Mouse (Mus musculus) embryo, embryonic 11 days (tissue): ENCODE measurements around the gene Chrm1.

Experiments
- DNase-seq: peaks from one replicate; pipeline ENCODE4 v3.0.0-alpha.2; 2015

Chrm1 gene

DNA sequence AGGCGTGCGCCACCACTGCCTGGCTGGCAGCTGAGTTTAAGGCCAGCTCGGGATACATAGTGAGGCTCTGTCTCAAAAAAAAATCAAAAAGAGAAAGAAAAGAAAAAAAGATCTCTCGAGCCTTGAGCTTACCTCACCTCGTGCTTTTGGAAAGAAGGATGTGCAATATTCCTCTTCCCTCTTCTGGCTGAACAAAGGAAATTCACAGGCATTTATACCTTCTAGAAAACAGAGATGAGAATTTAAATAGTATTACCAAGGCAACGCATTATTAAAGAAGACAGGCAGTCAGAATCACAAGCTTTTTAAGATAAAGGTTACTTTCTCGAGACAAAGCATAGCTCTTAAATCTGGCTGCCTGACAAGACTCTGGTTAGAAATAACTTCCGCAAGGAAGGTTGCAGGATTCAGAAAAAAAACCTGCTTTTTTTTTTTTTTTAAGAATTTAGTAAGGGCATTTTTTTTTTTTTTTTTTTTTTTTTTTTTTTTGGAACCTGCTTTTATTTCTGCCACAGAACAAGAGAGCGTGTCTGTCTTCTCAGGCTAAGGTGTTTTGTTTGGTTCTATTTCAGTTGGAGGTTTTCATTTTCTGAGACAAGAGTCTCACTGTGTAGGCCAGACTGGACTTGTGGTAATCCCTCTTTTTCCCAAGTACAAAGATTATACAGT is 28.4 kb downstream of the Chrm1 start:
- no peak for DNase-seq

DNA sequence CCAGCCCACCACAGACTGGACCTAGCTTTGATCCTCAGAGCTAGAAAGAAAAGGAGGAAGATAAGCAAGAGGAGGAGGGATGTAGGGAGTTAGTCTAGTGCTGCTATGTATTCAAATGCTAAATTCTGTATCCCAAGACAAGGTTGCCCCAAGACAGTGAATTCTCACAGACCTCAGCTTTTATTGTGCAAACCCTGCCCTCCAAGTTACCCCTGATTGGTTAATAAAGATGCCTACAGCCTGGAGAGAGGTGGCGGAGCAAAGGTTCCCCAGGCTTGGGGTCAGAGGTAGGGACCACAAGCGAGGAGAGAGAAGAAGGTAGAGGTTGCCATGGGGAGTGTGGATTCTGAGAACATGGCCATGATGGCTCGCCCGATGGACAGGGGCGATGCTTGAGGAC is 29.2 kb downstream of the Chrm1 start:
- no peak for DNase-seq

DNA sequence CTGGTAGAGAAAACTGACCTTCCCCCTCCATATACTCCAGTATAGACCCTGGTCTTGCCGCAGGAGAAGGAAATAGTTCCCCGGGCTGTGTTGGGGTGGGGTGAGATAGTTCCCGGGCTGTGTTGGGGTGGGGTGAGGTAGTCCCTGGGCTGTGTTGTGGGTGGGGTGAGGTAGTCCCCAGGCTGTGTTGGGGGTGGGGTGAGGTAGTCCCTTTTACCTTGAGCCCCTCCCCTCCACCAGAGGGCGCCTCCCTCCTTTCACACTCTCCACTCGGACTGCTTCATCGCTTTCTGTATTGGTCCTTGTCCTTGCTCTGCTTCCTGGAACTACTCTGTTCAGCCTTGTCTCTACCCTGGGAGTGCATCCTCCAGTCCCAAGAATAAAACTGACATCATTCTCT is 31.7 kb downstream of the Chrm1 start:
- DNase-seq = no peak

DNA sequence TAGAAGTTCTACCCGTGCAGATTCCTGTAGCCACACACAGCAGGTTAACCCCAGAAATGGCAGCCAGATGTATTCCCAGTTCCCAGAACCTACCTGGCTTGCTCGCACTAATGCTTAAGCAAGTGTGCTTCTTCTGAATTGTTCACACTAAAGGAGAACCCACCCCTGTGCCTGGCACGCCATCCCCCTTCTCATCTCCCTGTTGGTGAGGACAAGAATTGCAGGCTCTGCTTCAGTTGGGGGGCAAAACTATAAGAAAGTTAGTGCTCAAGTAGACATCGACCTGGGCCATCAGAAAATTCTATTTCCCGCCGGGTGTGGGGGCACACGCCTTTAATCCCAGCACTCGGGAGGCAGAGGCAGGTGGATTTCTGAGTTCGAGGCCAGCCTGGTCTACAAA is 36.1 kb downstream of the Chrm1 start:
- no peak for DNase-seq

DNA sequence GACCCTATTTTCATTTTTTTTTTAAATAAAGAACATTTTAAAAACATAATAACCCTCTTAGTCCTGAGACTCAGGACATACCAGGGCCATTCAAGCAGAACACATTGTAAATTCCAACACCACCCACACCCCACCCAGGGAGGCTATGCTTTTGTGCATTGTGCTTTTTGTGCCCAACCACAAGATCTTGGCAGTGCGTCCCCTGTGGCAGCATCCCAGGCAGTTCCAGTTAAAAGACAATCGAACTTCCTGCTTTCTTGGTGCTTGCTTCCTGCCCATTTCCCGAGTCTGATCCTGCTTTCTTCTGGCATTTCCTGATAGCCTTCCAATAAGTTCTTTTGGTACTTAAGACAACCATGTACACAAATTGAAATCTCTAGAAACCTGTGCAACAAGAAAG is 38.9 kb downstream of the Chrm1 start:
- DNase-seq = no peak

DNA sequence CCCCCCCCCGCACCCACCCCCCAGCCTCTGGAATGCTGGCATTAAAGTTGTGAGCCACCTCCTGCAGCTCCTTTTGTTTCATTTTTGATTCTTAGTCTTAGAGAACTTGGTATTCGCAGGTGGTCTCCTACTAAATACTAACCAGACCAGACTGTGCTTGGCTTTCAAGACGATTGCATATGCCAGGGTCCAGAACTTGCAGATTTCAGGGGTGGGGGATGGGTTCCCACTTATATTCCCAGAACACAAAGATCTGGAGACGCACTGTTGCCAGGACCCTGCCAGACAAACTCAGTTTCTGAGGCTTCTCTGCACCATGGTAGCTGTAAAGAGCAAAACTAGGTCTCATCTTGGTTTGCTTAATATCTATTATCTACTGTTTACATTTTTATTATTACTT is 40.0 kb downstream of the Chrm1 start:
- DNase-seq = no peak

DNA sequence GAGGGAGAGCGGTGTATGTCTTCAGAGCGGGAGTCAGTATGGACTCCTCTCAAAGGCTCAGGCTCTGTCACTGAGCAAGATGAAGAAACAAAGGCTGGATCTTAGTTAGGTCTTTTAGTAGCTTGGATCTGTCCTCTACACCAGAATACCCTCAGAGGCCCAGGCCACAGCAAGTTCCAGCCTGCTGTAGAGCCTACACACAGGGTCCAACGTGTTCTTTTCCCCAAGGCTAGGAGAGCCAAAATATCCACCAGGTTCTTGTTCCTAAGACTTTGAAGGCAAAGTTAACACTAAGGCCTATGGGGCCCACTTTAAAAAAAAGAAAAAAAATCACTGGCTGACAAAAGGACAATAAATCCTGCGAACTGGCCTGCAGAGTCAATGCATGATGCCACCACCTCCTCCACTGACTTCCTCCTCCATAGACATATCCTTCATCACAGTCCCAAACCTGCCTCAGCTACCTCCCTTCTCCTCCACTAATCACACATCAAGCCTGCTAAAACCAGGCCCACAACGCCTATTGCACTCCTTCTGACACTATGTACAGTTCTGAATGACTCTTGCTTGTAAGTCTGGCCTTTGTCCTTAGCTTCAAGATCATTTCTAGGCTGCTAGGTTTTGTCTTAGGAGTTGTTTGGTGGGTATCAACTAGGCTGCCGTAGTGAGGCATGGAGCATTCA is 41.6 kb downstream of the Chrm1 start:
- no peak for DNase-seq

DNA sequence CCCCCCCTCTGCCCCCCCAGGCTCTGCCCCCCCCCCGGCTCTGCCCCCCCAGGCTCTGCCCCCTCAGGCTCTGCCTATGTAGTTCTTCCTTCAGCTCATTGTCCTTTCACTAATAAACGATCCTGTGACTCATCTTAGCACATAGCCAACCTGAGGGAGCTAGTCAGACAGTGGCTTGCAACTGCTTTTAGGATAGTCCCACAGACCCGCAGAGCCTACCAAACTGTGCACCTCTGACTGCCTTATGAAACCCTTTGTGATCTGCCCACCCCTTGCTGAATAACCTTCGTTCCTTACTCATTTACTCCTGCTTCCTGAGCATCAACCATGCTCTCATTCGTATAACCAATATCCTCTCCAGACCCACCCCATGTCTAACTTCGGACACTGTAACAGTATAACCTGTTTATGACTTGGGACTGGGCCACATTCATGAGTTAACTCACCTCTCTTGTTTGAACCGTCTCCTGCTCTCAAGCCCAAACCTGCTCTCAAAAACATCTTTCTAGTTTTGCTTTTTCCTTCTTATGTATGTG is 42.6 kb downstream of the Chrm1 start:
- DNase-seq = no peak

DNA sequence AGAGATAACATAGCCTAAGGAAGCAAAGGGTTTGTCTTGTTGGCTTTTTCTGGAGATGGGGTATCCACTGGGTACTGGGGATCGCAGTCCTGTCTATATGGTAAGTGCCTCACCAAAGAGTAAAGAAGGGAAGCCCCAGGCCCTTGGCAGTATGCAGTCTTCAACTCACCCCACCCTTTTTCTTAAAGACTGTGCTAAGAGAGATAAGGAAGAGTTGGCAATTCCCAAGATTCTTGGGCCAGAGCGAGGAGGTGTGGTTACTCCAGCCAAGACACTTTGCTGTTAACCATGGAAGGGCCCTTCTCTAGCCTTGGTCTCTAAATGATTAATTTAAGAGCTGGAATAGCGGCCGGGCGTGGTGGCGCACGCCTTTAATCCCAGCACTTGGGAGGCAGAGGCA is 43.3 kb downstream of the Chrm1 start:
- no peak for DNase-seq

DNA sequence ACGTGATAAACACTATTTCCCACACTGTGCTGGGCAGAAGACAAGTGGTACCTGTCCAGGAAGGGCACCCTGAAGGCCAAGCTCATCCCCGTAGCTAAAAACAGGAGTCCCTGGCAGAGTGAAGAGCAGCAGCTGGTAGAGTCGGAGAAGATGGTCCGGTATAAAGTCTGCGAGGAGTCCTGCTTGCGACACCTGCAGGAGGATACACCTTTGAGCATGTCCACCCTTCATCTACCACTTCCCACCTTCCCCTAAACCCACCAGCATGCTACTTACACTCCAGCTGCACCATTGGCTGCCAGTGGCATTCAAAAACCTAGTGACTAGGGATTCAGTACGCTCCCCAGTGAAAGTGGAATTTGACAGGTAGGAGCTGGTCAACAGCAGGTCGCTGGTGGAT is 45.4 kb downstream of the Chrm1 start:
- DNase-seq = no peak

DNA sequence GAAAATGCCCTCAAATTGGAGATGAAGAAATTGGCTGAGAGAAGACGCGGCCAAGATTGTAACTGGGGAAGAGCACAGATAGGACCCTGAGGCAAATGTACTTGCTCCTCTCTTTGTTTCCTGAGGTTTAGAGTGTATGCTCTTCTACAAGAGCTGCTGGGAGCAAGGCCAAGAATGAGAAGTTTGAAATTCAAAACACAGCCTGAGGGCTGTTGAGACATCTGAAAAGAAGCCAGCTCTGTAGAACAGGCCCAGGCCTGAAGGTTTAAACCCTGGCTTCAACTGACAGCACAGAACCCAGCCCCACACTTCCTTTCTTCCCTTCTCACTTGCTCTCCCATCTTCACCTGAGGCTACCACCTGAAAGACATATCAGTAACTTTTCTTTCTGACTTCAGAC is 46.5 kb downstream of the Chrm1 start:
- no peak for DNase-seq

DNA sequence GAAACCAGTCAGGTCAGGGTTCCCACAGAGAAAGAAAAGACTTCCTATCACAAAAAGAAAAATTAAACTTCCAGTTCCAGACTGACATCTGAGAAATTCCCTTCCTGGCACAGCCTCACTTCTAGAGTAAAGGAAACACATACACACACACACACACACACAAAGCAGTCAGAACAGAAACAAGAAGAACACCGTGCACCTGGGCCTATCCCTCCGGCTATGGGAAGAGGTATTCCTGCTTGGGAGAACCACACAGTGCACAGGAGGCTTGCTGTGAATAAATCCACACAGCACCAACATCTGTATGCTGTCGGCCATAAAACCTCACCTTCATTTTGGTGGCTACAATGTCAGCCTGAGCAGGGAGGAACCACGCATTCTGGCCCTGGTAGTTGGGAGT is 47.9 kb downstream of the Chrm1 start:
- DNase-seq = no peak

DNA sequence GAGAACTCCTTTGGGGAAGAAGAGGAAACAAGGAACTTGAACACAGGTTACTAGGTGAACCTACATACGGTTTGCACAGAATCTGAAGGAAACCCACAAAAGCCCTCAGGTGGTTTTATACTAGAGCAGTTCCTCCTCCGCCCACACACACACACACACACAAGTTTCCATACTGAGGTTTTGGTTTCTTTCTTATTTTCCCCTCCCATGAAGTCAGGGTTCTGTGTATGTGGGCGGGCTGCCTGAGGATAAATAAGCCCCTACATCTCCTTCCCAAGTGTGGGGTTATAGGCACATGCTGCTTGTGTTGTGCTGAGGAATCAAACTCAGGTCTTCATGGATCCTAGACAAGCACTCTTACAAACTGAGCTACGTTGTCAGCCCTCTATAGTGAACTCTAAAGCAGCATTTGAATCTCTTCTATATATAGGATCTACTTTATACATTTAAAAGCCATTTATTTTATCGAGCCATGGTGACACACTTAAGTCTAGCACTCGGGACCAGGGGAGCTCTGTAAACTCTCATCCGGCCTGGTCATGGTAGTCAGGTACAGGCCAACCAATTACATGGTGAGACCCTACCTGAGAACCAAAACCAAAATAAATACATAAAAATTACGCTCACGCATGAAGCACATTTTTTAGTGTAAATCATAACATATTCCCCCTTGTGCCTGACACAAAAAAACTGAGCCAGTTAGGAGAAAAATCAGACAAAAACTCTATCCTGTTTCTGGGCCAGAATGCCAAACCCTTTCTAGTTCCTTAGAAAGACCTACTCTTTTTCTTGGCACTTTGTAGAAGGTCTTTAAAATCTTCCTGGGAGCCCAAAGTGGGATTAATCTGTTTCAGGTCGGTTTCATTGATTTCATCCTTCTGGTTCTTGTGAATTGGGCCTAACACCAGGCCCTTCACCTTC is 48.6 kb downstream of the Chrm1 start:
- no peak for DNase-seq

DNA sequence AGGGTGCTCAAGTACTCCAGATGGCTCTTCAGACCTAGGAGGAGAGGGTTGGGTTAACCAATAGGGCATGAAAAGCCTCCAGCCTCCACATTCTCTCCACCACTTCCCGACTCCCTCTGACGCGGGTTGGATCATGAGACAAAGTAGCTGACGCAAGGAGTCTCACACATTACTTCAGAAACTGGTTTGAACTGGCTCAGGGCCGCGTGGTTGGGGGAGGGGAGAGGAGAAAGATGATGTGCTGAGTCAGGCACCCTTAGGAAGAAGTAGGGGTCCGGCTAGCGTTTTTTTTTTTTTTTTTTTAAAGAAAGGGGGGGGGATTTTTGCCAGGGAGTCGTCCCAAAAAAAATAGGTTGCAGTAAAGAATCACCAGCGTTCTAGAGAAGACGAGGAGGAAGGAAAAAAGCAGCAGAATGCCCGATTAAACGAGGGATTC is 49.3 kb downstream of the Chrm1 start:
- peak; percentile 90 for DNase-seq

DNA sequence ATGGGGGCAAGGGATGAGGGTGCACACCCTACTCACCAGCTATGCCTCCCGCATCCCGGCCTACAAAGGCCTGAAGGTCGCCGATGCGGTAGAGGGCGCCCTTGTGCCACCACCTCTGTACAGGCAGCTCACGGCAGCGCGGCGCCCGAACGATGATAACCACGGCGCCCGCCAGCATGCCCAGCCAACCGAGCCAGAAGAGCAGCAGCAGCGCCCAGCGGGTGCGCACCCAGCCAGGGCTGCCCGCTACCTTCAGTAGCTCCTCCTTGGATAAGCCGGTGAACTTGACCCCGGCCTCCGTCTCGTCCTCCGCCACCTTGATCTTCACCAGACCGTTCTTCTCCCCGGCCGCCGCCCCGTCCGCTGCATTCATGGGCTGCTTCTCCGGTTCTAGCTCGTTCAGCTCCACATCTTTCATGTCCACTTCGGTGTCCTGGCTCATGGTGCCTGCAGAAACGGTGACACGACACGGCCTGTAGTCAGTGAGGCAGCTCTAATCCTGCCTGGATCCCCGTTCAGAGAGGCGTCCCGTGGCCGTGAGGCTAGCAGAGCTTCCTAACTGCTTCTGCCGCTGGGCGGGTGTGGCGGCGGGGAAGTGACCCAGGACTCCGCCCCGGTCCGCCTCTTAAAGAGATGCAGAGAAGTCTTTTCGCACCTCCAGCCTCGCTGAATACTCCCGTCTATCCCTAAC is 49.9 kb downstream of the Chrm1 start:
- peak; percentile 93 for DNase-seq

DNA sequence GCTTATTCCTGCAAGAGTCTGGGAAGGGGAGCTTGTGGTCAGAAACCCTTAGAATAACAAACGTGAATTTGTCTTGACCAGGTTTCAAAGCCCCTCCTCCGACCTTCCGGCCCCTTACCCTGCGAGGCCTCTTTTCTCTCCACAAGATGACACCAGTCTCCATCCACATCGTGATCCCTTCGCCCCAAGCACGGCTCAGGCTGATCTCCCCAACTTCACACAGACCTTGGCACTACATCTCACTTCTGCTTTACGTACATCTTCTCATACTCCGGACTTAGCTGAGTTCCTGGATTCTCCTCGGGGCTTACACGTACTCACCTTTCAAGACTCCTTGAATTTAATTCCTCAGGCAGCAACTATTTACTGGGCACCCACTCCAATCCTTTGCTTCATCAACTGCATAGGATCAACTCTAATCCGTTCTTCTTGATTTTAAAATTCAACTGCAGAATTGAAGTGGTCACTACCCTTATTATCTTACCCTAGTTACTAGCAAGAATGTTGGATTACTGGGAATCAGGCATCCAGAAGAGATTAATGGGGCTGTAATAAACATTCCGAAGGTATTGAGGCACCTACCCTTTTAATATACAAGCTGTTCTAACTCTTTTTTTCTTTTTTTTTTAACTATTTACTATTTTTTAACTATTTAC is 50.5 kb downstream of the Chrm1 start:
- DNase-seq = no peak

DNA sequence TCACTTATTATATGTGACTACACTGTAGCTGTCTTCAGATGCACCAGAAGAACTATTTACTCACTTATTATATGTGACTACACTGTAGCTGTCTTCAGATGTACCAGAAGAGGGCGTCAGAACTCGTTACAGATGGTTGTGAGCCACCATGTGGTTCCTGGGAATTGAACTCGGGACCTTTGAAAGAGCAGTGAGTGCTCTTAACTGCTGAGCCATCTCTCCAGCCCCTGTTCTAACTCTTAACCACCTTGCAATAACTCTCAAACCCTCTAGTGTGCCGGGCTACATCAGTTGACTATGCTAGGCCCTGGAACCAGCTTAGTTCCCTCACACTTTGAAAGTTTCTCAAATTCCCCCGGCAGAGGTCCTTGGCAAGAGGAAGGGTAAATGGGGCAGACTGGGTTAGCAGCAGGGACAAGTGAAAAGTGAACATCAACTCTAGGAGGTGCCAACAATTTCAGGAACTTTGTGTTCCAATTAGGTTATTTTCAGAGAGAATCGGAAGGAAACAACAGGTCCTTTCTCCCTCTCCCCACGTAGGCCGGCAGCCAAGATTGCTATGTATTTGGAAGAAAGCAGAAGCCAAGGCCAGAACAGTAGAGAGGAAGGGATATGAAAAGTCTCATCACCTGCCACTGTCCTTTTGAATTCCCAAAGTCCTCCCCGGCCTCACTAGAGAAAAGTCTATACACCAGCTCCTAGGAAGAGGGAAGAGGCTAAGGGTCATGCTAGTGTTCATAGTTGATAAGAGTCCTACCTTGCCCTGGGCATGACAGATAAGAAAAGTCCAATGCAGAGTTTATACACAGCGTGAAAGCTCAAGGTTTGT is 51.3 kb downstream of the Chrm1 start:
- DNase-seq = no peak

DNA sequence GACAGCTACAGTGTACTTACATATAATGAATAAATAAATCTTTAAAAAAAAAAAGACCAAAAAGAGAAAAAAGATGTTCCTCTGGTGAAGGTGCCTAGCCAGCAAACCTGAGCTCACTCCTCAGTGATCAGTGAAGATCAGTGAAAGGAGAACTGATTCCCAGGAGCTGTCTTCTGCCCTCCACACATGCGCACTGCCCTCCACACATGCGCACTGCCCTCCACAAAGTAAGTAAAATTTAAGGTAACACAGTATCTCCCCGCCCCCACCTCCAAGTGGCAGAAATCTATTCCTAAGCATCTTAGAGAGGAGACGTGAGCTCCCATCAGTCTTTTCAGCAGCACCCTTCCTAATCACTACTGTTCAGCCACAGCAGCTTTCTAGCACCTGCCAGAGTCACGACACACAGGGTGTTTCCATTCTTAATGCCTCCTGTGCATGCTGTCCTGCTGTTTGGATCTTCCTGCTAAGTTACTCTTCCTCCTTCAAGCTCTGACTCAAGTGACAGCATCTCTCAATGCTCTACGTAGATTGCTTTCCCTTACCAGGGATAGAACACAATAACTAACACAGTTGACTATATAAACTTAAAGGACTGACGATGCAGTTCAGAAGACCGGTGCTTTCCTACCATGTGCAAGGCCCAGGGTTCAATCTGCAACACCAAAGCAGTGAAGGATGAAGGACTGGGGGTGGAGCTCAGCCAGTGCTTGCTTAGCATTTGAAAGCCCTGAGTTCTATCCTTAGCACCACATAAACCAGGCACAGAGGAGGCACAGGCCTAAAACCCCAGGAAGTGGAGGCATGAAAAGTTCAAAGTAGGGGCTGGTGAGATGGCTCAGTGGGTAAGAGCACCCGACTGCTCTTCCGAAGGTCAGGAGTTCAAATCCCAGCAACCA is 52.5 kb downstream of the Chrm1 start:
- DNase-seq = no peak

DNA sequence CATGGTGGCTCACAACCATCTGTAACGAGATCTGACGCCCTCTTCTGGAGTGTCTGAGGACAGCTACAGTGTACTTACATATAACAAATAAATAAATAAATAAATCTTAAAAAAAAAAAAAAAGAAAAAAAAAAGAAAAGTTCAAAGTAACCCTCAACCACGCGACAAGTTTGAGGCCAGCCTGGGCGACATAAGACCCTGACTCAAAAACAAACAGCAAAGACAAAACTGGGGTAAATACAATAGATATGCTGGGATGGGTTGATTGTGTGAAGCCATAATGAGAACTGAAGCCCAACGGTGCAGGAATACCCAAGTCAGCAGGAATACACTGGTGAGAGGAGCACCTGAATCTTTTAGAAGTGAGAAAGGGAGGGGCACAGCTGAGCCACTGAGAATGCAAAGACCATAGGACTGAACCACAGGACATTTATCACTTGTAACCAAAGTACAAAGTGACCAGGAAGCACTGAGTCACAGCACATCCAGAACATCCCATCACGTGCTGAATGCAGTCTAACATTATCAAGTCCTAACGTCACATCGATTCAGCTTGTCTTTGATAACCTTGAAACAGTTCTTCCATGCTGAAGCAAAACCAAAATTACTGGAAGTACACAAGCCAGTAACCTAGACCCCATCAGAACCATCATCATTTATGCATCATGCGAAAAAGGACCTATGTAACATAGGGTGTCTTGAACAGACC is 53.3 kb downstream of the Chrm1 start:
- no peak for DNase-seq

DNA sequence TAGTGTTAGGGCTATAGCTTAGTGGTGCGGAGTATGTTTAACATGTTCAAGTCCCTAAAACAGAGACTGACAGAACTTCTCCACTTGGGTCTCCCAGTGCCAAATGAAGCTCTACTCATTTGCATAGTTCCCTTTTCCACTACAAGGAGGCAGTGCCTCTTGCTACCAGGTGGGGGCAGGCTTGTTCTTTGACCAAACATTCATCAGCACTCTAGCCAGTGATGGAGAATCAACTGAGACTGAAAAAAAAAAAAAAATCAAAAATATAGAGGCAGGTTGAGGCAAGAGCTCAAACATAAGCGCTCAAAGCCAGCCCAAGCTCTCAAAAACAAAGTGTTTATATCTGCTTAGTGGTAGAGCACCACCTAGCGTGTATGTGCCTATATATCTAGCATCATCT is 54.8 kb downstream of the Chrm1 start:
- DNase-seq = peak; percentile 73
